Mouse (Mus musculus) liver (tissue): ENCODE data around the gene Syt6.
"Not testable (repeated sequence)": the region's sequence is repeated elsewhere in the genome, so short reads cannot be mapped to it uniquely, and the experiment has no call there.

ENCODE experiments used
- DNase-seq: peaks from one replicate; pipeline ENCODE4 v3.0.0-alpha.2; 2020; ENCODE audit warnings: mixed read lengths

Syt6 gene

GRCm38 (mm10) chr3:103601561-103601960 lies 26.5 kb downstream of the Syt6 start:
- no peak for DNase-seq

GRCm38 (mm10) chr3:103606045-103606597 lies 31.1 kb downstream of the Syt6 start:
- DNase-seq, result no peak

GRCm38 (mm10) chr3:103606660-103607595 lies 31.9 kb downstream of the Syt6 start:
- no peak for DNase-seq

- DNase-seq, result no peak
Measured at GRCm38 (mm10) chr3:103610231-103610630, 35.2 kb downstream of the Syt6 start.

GRCm38 (mm10) chr3:103612636-103613355 lies 37.8 kb downstream of the Syt6 start:
- DNase-seq, result no peak

- DNase-seq, result no peak
Measured at GRCm38 (mm10) chr3:103615621-103616020, 40.6 kb downstream of the Syt6 start.

- no peak for DNase-seq
Measured at GRCm38 (mm10) chr3:103616981-103617380, 42.0 kb downstream of the Syt6 start.

- no peak for DNase-seq
Measured at GRCm38 (mm10) chr3:103620101-103620500, 45.1 kb downstream of the Syt6 start.

GRCm38 (mm10) chr3:103623893-103624470 lies 49.0 kb downstream of the Syt6 start:
- DNase-seq, result no peak

- no peak for DNase-seq
Measured at GRCm38 (mm10) chr3:103624591-103625051, 49.6 kb downstream of the Syt6 start.

GRCm38 (mm10) chr3:103625169-103625568 lies 50.1 kb downstream of the Syt6 start:
- DNase-seq, result no peak

GRCm38 (mm10) chr3:103626481-103626880 lies 51.5 kb downstream of the Syt6 start:
- DNase-seq, result no peak

- DNase-seq, result no peak
Measured at GRCm38 (mm10) chr3:103627661-103628060, 52.6 kb downstream of the Syt6 start.

GRCm38 (mm10) chr3:103633124-103633523 lies 58.1 kb downstream of the Syt6 start:
- DNase-seq, result no peak

- DNase-seq, result no peak
Measured at GRCm38 (mm10) chr3:103633831-103634230, 58.8 kb downstream of the Syt6 start.

GRCm38 (mm10) chr3:103634256-103634655 lies 59.2 kb downstream of the Syt6 start:
- DNase-seq, result no peak

- no peak for DNase-seq
Measured at GRCm38 (mm10) chr3:103637641-103638040, 62.6 kb downstream of the Syt6 start.

GRCm38 (mm10) chr3:103640226-103640803 lies 65.3 kb downstream of the Syt6 start:
- no peak for DNase-seq

GRCm38 (mm10) chr3:103641301-103641700 lies 66.3 kb downstream of the Syt6 start:
- DNase-seq, result no peak

GRCm38 (mm10) chr3:103645968-103646367 lies 70.9 kb downstream of the Syt6 start, which contains the start of gene Atg4a-ps:
Gene Atg4a-ps (minus strand): TSS chr3:103646068.
- not testable (repeated sequence) for DNase-seq

GRCm38 (mm10) chr3:103647164-103647867 lies 72.3 kb downstream of the Syt6 start:
- DNase-seq, result no peak

- no peak for DNase-seq
Measured at GRCm38 (mm10) chr3:103648486-103648885, 73.5 kb downstream of the Syt6 start.
